Mouse (Mus musculus): ENCODE measurements around the gene Acox1.

DNA sequence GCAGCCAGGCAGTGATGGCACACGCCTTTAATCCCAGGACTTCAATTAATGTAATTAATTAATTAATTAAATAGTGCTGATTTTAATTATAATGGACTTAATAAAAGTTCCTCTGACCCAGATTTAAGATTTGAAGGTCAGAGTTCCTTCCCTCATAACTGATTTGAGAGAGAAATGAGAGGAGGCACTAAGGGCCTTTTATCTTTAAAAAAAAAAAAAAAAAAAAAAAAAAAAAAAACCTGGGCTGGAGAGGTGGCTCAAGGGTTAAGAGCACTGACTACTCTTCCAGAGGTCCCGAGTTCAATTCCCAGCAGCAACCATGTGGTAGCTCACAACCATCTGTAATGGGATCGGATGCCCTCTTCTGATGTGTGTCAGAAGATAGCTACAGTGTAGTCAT lies 9.8 kb upstream of the Acox1 start:
- TF ChIP-seq EP300 (IDR thresholded peaks at IDR 0.05; ENCODE audit: low read length) (no peak), CTCF (conservative IDR thresholded peaks at IDR 0.05 in 1 of 2, IDR thresholded peaks at IDR 0.05 in 1 of 2; ENCODE audit: low read depth in 2 of 2, low read length in 2 of 2) (no peak)
